Mouse (Mus musculus) WW6 (cell line): ENCODE results near the gene Zfp978.
A peak's percentile ranks its signal among the peaks of the same experiment; 100 is the strongest.
"Not testable (repeated sequence)": the region's sequence is repeated elsewhere in the genome, so short reads cannot be mapped to it uniquely, and the experiment has no call there.

Experiments used
- DNase-seq: peaks from one replicate; pipeline ENCODE4 v3.0.0-alpha.2; 2013; ENCODE audit warnings: low read depth, low spot score

The Zfp978 gene

DNA sequence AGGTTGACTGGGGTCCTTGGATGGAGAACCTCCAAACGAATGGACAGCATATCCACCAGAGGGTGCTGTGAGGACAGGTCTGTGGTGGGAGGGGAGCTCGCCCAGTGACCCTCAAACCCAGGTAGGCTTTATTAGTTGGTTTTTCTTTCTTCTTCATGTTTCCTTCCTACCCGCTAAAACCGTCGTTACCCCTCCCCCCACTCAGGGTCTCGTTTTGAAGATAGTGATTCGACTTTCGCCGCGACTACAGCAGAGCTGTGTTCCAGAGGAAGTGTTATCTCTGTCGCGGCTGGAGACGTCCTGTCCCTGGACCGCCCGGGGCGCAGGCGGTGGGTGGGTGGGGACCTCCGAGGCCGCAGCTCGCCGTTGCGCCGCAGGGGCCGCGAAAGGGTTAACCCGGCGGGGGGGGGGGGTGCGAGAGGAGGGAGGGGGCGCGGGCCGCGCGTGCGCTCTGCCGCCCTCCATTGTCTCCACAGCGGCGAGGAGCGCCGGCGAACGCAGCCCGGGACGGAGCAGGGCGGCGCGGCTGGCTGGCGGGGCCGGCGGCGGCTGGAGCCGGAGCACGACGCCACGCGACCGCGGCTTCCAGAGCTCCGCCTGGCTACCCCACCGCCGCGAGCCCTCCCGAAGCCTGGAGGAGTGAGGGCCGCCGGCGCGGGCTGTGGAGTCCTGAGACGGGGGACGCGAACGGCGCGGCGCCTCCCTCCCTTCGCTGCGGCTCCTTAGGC is 45.8 kb downstream of the Zfp978 start:
- peak; percentile 64 for DNase-seq

DNA sequence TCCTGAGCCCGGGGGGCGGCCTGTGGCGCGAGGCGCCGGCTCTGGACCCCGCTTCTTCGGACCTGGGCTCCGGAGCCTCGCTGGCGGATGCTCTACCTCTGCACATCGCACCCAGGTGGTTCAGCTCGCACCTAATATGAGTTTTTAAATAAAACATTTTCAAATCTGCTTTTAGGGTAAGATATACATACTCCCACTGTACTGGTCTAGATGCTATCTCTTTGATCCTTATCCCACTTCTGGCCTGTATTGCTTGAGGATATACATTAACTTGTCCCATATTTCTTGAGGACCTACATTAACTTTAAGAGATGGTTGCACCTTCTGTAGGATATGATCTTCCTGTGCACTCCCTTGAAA is 46.3 kb downstream of the Zfp978 start:
- DNase-seq, result no peak

DNA sequence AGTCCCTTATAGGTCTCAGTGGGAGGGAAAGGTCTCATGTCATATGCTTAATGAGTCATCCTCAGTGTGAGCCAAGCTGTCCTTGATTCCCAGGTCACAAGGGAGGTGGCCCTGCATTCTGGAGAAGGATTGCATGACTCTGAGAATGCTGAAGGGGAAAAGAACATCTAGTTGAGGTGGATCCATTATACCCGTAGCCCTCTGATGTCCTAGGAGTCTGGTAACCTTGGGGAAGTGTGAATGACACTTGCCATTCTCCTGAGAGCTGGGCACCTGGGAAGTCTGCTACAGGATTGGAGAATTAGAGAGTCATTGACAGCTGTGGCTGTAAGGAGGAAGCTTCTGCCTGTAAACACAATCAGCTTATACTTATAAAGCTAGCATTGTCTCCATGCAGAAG is 55.3 kb downstream of the Zfp978 start:
- DNase-seq, result not testable (repeated sequence)

DNA sequence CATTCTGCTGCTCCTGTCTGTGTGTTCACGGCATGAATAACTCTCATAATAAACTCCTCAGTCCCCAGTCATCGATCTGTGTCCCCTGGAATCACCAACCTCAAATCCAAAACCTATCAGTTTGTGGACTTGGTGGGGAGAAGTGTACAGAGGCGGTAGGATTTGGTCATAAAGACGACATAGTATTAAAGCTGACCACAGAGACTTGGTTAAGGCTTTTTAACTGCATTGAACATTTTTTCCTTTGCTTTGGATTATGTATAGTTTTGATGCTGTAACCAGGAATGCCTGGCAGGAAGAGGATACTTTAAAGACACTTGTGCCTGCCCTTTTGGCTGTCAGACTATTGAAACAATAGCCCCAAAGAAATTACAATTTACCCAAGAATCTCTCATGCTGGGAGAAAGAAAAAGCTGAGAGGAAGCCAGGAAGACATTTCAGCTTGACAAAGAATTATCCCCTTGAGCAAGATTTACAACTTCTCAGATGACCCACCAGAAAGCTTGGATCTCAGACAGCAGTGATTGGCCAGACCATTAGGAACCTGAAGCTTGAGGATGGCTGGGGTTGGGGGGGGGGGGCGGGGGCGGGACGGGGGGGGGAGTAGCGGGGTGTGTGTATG is 56.2 kb downstream of the Zfp978 start:
- DNase-seq, result no peak

DNA sequence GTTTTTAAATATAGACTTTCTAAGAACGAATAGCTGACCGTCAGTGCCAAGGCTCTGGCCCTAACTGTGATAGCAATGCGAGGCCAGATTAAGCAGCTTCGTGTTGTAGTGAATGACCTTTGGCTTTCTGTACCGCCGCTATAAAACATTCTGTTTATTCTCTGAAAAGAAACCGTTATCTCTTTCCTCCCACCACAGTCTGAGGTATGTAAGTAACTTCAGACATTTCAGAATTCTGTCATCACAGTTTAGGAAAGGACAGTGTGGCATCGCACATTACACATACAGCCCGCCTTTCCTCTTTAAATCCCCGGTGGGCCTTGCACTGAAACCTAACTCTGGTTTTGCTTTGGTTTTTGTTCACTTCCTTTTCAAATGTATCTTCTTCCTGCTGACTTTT is 56.8 kb downstream of the Zfp978 start:
- no peak for DNase-seq

DNA sequence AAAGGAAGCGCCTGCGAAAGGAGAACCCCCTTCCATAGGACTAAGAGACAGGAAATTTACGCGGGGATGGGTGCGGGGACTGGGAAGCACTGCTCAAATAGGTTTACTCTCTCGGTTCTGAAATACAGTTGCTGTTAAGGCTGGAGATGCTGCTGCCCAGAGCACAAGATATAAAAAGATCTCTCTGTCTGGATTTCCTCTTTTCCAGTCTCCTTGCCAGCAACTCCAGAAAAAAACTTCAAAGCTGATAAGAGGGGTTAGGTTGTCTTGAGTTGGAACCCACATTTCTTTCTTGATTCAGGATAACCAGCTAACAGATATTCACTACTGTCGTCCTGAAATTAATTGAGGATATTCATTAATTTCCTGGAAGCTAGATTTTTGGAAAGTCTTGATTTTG is 57.2 kb downstream of the Zfp978 start:
- not testable (repeated sequence) for DNase-seq

DNA sequence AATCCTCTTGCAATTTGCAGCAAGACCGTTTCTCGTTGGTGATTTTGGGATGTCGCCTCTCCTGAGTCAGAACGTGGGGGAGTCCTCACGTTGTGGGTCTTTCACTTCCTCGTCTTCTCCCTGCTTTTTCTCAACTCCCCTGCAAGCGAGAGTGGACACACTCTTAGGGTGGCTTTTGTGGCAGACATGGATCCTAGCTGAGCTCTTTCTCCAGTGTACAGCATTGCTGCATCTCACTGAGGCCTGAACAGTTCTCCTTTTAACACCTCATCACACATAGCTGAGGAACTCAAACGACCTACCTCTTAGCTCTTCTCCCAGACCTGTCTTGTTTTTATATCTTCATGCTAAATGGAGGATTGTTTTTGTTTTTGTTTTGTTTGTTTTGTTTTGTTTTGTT is 58.1 kb downstream of the Zfp978 start:
- DNase-seq, result not testable (repeated sequence)

DNA sequence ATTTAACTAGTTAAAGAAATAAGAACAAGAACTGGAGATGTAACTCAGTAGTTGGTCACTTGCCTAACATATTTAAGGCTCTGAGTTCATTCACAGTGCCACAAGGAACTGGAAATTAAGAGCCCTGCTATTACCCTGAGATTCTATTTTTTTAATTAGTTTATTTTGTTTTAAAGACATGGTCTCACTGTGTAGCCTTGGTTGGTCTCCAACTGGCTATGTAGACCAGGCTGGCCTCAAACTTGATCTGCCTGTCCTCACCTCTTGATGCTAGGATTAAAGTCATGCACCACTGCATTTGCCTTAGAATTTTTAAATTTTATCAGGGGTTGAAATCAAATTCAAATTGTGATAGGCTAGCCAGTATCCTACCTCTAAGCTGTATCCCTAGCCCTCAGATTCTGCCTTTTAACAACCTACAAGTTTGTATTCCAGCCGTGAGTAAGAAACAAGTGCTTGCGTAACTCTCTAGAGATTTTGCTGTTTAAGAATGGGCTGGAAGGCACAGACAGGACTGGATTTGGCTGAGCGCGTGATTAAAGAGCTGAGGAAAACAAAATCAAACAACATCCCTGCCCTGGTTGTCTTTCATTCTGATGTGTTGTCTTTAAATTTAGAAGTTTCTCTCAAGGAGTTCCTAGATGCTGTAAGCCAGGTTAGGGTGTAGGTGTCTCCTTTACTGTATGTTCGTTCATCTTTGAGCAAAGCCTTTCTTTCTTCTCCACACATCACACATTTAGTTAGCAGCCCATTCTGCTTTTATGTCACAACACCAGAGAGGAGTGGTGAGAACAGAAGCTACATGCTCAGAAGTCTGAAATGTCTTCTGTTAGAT is 58.9 kb downstream of the Zfp978 start:
- DNase-seq, result not testable (repeated sequence)

DNA sequence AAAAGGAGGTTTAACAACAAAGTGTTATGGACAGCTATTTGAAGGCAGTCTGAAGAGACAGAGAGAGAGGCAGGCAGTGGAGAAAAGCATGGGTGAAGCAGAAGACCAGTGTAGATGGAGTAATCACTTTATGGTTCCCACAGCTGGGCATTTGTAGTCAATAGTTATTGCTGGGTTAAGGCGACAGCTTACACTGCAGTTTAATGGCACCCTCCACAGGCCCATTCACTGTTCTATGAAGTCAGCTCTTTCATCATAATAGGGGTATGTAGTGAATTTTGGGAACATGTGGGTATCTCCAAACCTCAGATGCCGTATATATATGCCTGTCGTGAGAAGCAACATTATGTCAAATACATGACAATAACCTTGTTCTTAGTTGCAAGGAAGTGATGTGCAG is 59.7 kb downstream of the Zfp978 start:
- DNase-seq, result no peak

DNA sequence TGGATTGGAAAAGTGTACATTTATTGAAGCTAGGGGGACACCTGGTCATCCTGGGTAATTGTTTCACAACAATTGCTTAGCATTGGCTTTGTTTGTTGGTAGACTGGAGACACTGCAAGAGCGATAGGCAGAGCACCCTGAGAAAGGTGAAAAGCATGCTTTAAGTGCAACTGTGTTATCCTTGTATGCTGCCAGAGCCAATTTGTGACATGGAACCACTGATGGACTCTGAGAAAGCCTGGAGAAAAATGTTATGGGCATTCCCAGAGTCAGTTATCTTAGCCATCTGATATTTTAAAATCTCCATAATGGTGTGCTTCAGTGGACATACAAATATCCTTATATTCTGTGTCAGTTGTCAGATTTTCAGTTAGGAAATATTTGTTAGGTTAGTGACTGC is 60.2 kb downstream of the Zfp978 start:
- not testable (repeated sequence) for DNase-seq

DNA sequence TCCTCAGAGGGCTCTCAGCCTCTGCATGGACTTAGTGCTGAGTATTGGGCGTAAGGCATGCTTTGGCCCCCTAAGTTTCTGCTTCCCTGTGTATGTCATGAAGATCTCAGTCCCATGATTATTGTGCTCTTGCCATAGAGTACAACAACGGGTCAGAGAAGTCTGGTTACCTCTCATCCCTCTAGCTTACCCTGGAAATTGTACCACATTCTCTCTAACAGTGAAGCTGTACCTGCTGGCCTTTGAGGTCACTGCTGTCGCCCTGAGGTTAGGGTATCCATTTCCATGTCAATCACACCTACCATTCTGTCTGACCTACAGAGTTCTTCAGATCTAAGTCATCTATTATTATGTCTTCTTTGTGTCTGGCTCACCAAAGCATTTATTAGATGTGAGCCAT is 62.0 kb downstream of the Zfp978 start:
- no peak for DNase-seq

DNA sequence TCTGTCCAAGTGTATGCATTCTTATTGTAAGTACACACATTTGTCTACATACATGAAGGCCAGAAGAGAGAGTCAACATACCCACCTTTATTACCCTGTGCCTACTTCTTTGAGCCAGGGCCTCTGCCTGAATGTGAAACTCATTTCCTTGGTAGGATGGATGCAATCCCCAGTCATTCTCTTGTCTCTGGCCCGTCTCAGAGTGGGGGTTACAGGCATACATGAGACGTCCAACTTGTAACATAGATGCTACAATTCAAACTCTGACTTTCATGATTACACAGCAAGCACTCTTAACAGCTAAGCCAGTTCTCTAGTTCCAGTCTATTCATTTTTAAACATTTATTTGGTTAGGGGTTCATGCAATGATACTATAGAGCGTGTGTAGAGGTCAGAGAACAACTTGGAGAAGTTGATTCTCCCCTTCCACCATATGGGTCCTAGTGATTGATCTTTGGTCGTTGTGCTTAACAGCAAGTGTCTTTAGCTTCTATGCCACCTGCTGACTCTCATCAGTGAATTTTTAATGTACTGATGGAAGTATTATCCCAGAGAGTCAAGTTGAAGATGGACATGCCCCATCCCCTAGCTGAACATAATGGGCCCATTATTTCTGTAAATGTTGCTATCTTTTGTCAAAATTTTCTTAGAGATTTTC is 62.7 kb downstream of the Zfp978 start:
- no peak for DNase-seq

DNA sequence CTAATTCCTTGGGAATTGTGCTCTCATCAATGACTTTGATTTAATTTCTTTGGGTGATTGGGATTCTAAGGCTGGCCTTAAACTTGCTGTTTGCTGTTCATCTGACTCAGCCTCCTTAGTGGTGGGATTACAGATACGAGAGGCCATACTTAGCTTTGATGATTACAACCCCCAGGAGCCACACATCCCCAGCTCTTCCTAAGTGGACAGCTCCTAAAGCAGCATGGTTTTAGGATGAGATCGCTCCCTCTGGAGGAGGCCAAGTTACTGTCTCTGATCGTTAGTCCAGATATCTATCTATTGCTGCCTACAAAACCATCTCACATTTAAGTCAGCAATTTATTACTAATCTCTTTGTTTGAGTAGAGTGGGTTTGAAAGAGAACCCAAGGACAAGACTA is 63.3 kb downstream of the Zfp978 start:
- DNase-seq, result not testable (repeated sequence)

DNA sequence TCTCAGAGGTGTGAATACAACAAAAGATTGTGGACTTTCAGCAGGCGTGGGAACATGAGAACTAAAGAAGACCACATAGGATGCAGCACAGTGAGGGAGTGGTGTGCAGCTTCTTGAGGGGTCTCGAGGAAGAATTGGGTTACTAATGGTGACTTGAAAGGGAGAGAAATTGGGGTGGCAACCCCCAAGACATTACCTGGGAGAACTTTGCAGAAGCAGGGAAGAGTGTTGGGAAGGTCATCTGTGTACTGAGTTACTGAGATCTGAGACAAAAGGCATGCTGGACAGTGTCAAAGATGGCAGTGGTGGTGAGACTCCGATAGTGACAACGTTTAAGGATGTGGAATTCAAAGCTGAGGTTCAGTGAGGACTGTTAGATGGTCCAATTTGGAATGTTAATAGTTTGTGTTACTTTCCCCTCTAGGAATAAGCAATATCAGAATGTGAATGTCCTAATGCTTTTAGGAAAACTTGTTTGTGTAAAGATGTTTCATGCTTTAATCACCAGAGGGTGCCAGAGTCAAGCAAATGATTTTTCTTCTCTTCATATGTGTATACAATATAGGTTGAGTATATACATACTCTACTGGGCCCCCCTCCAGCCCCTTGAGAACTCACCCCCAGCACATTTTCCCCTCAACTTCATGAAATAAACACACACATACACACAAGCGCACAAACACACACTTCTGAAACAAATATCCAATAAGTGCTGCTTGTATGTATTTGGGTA is 64.7 kb downstream of the Zfp978 start:
- DNase-seq, result not testable (repeated sequence)

DNA sequence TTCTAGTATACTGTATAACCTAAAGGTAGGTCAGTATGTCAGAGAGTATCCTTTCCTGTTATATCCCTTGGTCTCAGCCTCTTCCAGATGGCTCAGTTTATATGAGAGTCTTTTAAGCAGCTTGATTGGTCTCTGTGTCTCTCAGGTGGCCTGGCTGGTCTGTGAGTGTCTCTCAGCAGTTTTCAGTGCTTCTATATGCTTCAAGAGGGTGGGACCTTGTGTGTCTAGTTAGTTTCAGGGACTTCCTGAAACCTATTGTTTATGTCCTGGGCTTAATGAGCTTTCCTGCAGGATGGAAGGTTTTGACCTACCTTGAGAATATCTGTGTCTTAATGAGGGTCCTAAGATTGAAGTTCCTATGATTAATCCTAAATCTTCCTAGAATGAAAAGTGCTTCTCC is 69.5 kb downstream of the Zfp978 start:
- no peak for DNase-seq

DNA sequence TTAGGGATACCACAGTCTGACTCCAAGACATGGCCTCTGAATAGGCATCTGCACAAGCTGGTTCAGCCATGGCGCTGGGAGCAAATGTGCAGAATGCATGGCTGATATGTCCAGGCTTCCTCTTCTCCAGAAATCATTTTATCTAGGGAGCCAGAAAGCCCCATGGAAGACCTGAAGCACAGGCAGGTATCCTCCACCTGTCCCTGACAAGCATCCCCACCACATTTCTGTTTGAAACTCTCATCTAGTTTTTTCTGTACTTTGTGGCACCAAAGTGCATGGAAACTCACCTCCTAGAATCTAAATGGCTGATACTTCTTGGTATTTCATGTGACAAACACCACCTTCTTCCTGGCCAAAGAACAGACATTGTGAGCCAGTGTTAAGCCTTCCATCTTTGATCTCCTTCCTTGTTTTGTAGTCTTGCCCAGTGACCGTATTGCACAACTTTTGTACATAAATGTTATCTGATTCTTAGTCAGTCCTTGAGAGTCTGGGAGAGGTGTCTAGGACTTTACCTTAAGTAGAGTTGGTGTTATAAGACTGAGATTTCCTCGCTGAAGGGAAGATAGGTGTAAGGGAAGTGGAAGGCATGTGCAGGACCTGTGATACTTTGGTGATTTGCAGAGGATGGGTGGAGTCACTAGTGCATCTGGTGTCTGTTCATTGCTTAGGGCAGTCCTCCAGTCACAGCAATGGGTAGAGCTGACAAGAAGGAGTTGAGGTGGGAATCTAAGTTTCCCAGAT is 70.8 kb downstream of the Zfp978 start:
- not testable (repeated sequence) for DNase-seq

DNA sequence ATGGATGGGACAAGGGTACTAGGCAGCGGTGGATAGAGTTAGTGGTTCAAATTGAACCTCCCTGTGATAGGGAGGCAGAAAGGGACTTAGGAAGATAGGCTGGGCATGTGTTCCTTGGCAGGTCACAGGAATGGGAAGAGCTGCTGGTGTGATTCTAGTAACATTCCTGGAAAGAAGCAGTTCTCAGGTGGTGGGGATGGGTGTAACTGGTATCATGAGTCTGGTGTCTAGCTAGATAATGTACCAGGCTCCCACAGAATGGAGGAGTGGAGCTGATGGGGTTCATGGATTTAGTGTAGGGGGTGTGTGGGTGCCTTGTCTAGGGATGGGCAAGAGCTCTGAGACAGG is 71.3 kb downstream of the Zfp978 start:
- no peak for DNase-seq

DNA sequence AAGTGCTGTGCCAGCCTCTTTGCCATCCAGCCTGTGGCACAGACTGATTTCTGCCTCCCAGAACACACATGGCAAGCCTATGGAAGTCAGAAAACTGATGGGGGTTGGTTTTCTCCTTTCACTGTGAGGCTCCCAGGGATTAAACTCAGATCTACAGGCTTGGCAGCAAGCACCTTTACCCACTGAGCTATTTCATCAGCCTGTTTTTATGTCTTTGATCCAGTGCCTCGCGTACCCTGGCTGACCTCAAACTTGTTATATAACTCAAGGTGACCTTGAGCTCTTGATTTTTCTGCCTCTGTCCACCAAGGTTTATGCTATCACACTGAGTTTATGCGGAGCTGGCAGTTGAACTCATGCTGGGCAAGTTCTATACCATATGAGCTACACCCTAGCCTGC is 71.9 kb downstream of the Zfp978 start:
- DNase-seq, result no peak

DNA sequence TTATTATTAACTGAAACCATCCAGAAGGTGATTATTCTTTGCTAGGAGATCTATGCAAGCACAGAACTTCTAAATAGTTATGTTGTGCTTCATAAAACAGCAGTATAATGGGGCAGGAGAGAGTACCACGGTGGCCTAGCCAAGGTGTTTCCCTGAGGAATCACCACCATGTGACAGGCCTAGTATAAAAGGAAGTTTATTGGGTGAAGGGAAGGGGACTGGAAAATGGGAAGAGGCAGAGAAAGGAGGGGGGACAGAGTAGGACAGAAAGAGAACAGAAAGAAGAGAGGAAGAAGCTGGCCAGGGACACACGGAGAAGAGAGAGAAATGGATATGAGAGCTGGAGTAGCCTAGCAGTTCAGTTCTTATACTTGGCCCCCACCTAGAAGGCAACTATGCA is 72.8 kb downstream of the Zfp978 start:
- DNase-seq, result no peak
